Mouse (Mus musculus): ENCODE data around the gene Cfap52.

DNA sequence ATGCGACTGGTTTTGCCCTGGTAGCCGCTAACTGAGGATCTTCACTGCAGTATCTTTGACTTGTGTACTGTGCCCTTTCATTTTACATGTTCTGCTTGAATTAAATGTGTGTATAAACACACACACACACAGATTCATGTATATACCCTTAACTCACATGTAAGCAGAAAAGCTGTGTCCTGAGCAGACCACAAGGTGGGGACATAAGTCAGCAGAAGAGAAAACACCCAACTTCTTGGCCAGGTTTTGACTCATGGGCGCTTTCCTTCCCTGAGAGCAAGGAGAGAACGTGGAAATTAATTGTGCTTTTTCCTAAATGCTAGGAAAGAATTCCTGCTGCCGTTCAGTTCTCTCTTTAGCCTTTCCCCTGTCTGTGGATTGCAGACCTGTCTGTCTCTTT is 34.2 kb upstream of the Cfap52 start:
- no peak for TF ChIP-seq CTCF (IDR thresholded peaks at IDR 0.05; ENCODE audit: extremely low read depth, insufficient read depth, insufficient read length, insufficient replicate concordance)
- TF ChIP-seq POLR2A (IDR thresholded peaks at IDR 0.05; ENCODE audit: low read depth, low read length), result no peak

Measured in spleen, adult 2 months (tissue).